Mouse (Mus musculus) bone marrow, adult 2 months (tissue): ENCODE results near the gene Selenos. TPM values are rescaled to one million over a fixed set of nuclear protein-coding genes. Genes with fewer than 3 reads are reported as not detected.
"Not testable (repeated sequence)": the region's sequence is repeated elsewhere in the genome, so short reads cannot be mapped to it uniquely, and the experiment has no call there.

ENCODE experiments used
- H3K27ac ChIP-seq: fragments of 200-500 bp; 2 replicates; pipeline ENCODE4 v1.5.1; 2012; ENCODE audit warnings: low read depth, mild to moderate bottlenecking, control low read depth, inconsistent platforms, low read length; ENCODE audit not compliant: control insufficient read depth, poor library complexity, insufficient read depth
- H3K4me1 ChIP-seq: fragments of 200-500 bp; 2 replicates; pipeline ENCODE4 v1.6.1; 2011; ENCODE audit warnings: low read length; ENCODE audit not compliant: control insufficient read depth, insufficient read depth
- H3K4me3 ChIP-seq: fragments of 200-500 bp; replicated peaks from 2 replicates; pipeline ENCODE3; 2011; ENCODE audit warnings: mild to moderate bottlenecking, low read depth, low read length, control low read depth; ENCODE audit not compliant: control insufficient read depth
- CTCF ChIP-seq: fragments of 200-500 bp; IDR thresholded peaks from 2 replicates; pipeline ENCODE4 v1.5.1; 2011; ENCODE audit warnings: low read length, control low read depth; ENCODE audit not compliant: control insufficient read depth, insufficient read depth
- POLR2A ChIP-seq: fragments of 200-500 bp; IDR thresholded peaks from 2 replicates; pipeline ENCODE4 v1.6.1; 2011; ENCODE audit warnings: low read depth, mild to moderate bottlenecking, control low read depth, low read length, borderline replicate concordance; ENCODE audit not compliant: control insufficient read depth
- WGBS: fragments of 180-500 bp; shearing (Covaris S2); methylation state at CpG from one replicate; pipeline ENCODE4 v1.1.7; 2018; 5-methylcytosine and 5-hydroxymethylcytosine counted together
- polyA plus RNA-seq: library from polyadenylated mRNA; stranded (reverse); fragments of >200 nt; gene quantifications from 2 replicates; pipeline ENCODE4 v1.2.4, GENCODE M21; 2011; ENCODE audit warnings: low replicate concordance; ENCODE audit not compliant: missing spikeins, insufficient read depth, insufficient read length

Gene Selenos
- polyA plus RNA-seq, 1 experiment, result 33.2 TPM

DNA sequence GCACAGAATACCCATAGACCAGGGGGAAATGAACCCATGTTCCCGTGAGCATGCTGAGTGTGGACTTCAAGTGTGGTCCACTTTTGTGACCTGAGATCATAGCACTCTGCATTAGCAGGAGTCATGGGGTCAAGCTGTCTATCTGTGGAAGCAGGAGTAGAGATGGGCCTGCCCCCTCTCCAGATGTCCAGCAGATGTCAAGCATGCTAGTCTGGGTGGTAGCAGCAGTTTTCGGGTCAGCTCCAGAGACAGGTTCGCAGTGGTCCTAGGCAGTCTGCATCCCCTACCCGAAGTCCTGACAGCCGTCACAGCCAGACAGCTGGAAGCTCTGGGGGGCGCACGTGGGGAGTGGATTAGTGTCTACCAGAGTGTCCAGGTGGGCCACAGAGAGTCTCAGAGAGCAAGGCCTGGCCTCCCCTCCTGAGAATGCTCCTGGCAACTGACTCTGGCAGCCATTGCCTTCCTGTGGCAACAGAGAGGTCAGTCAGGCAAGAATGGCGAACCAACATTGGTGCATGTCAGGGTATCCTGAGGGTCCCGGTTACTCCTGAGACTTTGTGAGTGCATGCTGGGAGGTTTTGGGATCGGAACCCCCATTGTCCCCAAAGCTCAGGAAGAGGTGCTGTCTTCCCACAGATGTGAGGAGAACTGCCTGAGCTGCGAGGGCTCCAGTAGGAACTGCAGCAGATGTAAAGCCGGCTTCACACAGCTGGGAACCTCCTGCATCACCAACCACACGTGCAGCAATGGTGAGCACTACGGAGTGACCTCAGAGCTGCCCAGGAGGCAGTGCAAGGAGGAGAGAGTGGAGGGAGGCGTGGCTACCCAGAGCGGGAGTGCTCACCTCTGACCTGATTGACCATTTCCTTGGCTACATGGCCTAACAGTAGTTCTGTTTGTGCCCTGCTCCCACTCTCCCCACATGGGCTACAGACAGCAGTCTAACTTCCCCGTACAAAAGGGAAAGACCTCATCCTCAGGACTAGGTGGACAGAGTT lies 32.2 kb upstream of the Selenos start:
- TF ChIP-seq POLR2A (no peak), CTCF (no peak)
- no peak overlapping the region for H3K4me3 ChIP-seq
- 80% methylated on average over 17 of the region's 17 CpGs for WGBS

DNA sequence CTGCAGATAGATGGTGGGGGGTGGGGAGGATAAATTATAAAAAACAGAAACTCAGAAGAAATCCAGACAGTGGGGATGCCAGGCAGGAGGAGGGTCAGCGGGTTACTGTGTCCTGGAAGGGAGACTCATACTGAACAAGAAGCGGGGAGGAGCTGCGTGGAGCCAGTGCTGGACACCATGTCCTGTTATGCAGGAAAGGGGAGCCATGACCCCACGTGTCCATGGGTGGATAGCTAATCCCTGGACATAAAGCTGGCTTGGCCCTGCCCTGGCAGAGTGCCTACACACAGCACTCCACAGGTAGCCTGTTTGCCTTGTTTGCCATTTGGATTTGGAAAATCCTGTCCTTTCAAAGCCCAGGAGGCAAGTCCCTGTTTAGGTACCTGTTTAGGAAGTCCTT lies 31.5 kb upstream of the Selenos start:
- TF ChIP-seq POLR2A (no peak), CTCF (no peak)
- H3K27ac ChIP-seq, result no peak overlapping the region
- no peak overlapping the region for H3K4me3 ChIP-seq
- H3K4me1 ChIP-seq, result no peaks in the 10 kb centered on the region
- 74% methylated on average over 4 of the region's 4 CpGs for WGBS

More for the DNA sequence above, 32.2 kb upstream of the Selenos start:
- Histone ChIP-seq H3K27ac (no peak overlapping the region), H3K4me1 (no peaks in the 10 kb centered on the region)

DNA sequence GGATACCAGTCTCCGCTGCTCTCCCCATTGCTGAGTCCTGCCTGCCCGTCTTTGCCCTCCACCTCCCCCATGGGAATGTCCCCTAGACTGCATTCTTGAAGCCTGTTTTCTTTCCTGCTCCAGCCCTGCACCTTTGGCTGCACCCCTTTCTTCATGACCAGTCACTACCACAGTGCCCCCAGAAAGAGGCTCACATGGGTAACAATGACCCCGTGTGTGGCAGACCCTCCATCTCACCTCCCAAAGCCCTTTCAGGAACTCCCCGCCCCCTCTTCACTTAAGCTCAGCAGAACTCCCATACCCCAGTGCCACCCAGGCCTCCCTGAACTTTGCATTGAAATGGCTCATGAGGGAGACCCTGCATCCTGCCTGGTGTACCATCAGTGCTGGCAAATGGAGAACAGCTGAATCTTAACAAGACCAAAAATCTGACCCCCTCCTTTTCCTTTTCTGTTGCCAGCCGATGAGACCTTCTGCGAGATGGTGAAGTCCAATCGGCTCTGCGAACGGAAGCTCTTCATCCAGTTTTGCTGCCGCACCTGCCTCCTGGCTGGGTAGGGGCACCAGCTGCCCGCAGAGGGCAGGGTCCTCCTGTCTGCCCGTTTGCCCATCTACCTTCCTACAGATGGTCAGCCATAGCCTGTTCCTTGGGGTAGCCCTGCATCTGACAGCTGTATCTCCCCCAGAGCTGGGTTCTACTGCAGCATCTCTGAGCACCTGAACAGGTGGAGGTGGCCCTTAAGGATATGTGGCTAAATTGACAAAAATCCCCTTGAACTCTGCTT lies 30.8 kb upstream of the Selenos start:
- 83% methylated on average over 12 of the region's 12 CpGs for WGBS
- TF ChIP-seq CTCF (no peak), POLR2A (no peak)
- Histone ChIP-seq H3K4me3 (no peak overlapping the region), H3K4me1 (no peaks in the 10 kb centered on the region), H3K27ac (no peak overlapping the region)

DNA sequence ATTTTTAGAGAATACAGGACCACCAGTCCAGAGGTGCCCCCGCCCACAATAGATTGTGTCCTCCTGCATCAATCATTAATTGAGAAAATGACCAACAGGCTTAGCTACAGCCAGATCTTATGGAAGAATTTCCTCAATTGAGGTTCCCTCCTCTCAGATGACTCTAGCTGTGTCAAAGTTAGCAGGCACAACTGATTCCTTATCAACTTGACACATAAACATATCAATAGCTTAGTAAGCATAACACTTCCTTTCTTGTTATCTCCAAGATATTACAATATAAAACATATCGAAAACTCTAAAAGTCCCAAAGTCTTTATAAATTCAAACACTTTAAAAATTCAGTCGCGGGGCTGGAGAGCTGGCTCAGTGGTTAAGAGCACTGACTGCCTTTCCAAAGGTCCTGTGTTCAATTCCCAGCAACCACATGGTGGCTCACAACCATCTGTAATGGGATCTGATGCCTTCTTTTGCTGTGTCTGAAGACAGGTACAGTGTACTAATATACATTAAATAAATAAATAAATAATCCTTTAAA lies 25.4 kb upstream of the Selenos start:
- no peak overlapping the region for H3K27ac ChIP-seq
- TF ChIP-seq POLR2A (no peak), CTCF (no peak)
- no peak overlapping the region for H3K4me3 ChIP-seq
- H3K4me1 ChIP-seq, result no peaks in the 10 kb centered on the region
- WGBS, result 77% methylated on average over 4 of the region's 4 CpGs

DNA sequence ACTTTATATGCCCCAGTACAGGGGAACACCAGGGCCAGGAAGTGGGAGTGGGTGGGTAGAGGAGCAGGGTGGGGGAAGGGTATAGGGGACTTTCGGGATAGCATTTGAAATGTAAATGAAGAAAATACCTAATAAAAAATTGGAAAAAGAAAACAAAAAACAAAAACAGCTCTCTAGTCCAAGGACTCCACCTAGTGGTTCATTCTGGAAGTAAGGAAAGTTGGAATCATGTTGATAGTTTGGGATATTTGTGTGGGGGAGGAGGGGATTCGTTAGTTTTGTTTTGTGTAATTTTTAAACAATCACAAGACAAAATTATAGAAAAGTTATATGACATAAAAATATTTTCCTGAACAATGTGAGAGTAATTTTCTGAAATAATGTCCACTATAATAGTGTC lies 24.1 kb upstream of the Selenos start:
- not testable (repeated sequence) for H3K27ac ChIP-seq, H3K4me1 ChIP-seq, H3K4me3 ChIP-seq
- WGBS, result 3% methylated on average over 2 of the region's 2 CpGs
- TF ChIP-seq CTCF, result 0 out of 2 replicates have a peak, but pooled peaks have one; percentile 3

DNA sequence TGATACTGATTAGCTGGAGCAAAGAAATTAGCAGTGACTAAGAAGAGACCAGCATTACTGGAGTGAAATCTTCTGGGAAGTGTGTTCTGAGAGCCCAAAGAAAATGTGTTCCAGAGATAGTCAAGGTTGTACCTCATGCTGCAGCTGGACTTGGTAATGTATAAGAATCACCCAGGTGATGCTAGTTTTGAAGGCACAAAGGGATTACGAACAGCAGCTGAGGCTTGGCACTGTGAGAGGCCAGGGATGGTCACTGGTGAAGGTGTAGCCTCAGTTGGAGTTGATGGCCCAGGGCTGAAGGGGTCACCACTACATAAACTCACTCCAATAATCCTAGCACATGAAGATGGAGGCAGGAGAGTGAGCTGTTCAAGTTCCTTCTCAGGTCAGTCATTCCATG lies 20.7 kb upstream of the Selenos start, which contains the start of gene Snrpa1:
TSS of gene Snrpa1 (plus strand) at position 301 of the 400 bp plus-strand sequence.
- no peak within 1 kb of the TSS for H3K27ac ChIP-seq

DNA sequence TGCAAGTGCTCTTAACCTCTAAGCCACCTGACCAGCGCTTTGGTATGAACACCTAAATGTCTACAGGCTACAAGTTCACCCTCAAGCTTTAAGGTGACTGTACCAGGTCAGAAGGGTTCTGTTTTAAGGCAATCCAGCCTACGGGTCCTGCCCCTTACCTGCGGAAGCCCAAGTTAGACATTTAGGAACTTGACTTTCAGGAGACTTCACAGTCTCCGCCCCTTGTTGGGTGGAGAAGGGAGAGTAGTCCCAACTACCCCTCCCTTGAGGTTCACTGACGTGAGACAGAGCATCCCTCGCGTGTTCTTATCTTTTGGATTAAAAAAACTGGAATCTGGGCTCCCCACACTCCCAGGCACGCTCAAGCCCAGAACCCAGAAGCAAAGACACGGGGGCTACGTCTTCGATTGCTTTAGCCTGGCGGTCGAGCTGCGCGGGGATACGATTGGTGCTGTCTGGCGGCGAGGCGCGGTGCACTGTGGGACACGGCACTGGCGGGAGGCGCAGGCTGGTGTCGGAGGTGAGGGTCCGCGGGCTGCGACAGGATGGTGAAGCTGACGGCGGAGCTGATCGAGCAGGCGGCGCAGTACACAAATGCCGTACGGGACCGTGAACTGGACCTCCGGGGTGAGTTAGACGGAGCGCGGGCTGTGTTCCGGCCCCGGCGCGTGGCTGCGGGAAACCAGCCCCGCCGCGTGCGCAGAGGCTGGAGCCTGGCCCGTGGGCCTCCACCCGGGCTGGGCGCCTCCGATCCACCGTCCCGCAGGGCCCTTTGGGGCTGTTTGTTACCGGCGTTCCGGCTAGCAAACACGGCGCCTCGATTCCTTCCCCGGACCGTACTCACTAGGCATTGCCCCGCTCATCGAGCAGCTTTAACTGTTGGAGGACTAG lies 19.1 kb upstream of the Selenos start:
- peak overlapping the region; percentile 20; the same call in 1 of the 2 replicates for H3K27ac ChIP-seq
- no peaks in the 10 kb centered on the region; the same call in 1 of the 2 replicates for H3K4me1 ChIP-seq
- WGBS, result 1% methylated on average over 64 of the region's 64 CpGs
- peak overlapping the region; percentile 95 for H3K4me3 ChIP-seq
- TF ChIP-seq POLR2A, result peak; percentile 89; the same call in 1 of the 2 replicates
- no peak for TF ChIP-seq CTCF

More for the DNA sequence above, 20.7 kb upstream of the Selenos start, which contains the start of gene Snrpa1:
- H3K4me3 ChIP-seq, result peak within 1 kb of the TSS; percentile 95
- no peaks in the 10 kb centered on the region; the same call in 1 of the 2 replicates for H3K4me1 ChIP-seq
- TF ChIP-seq POLR2A (no peak), CTCF (no peak)
- WGBS, result 82% methylated on average over 1 of the region's 1 CpGs
